Mouse (Mus musculus) testis, adult 2 months (tissue): ENCODE data around the gene Tmie.

ENCODE experiments used
- CTCF ChIP-seq: fragments of 200-500 bp; IDR thresholded peaks from 2 replicates; pipeline ENCODE4 v1.5.1; 2012; ENCODE audit warnings: low read depth, mild to moderate bottlenecking, inconsistent platforms, low read length, moderate library complexity; ENCODE audit not compliant: control insufficient read depth, insufficient read depth, insufficient replicate concordance
- POLR2A ChIP-seq: fragments of 200-500 bp; IDR thresholded peaks from 2 replicates; pipeline ENCODE4 v1.6.1; 2012; ENCODE audit warnings: low read depth, mild to moderate bottlenecking, inconsistent platforms, low read length, moderate library complexity; ENCODE audit not compliant: control insufficient read depth

GRCm38 (mm10) chr9:110907201-110907837 is 27.4 kb upstream of the Tmie start:
- TF ChIP-seq CTCF (no peak), POLR2A (no peak)
